Mouse (Mus musculus): ENCODE results near the gene Zfp488.

Gene Zfp488

DNA sequence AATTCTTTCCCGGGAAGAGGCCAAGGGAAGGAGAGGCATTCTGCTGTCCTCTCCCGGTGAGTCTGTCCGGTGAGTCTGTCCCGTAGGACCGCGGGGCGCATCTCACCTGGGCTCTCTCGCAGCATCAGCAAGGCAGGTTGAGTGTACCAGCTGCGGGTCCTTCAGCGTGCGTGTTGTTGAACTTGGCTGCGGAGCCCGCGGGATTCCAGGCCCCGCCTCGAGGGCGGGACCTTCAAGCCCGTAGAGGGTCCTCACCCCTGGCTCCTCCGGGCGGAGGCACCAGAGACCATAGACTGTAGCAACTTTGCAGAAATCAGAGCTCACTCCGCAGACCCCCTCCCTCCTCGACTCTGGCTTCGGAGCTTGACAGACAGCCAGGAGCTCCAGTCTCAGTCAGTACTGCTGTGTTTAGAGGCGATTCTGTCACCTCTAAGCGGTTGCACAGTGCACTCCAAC is at the start of gene Zfp488:
Gene Zfp488, minus strand, starts transcription at position 161 of the 456 bp plus-strand sequence.
- no peak for DNase-seq

DNA sequence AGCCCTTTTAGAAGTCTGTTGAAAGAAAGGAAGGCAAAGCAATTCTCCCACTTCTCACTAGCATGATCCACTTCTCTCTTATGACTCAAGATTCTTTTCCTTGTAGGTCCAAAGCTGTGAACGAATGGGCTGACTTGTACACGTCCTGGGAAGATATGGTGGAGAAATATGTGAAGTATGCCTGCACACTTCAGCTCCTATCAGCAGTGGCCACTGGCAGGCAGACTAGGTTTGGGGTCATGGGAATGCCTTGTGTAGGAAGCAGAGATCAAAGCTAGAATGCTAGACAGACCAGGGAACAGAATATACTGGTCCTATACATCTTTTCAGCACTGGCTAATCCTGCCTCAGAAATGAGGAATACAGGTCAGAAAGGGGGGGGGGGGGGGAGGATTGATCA is 48.1 kb upstream of the Zfp488 start:
- no peak for DNase-seq

DNA sequence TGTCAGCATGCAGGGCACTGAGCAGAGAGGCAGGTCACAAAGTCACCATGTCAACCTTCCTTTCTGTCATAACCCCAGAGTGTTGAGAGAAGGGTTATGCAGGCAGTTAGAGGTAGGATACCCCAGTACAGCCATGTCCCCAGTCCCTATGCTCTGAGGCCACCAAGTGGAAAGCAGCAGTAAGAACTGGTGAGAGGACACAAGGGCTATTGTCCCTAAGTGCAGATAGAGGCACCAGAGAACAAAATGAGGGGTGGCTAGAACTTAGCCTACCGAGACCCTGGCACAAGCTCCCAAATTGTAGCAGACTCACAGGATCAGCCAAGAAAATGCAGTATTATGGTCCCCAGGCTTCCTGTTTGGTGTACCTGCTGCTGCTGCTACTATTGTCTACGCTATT is 38.4 kb upstream of the Zfp488 start:
- no peak for DNase-seq

DNA sequence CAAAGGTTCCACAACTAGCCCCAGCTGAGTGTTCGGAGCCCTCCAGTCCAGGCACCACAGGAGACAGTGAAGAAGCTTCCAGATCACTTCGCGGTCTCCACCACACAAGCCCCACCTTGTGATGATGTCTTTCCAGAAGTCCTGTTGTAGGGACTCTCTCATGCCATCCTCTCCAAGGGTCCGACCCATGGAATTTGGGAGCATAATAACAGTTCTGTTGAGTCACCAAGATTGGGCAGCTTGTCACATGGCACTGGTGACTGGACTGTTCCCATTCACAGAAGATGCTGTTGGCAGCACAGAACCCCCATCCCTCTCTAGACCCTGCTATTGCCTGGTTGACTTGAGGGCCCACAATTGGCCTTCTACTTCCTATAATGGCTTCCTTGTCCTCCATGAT is 37.8 kb upstream of the Zfp488 start, which contains the start of gene Gm5460:
Gene Gm5460, plus strand, starts transcription at position 378 of the 400 bp plus-strand sequence.
- no peak for DNase-seq

DNA sequence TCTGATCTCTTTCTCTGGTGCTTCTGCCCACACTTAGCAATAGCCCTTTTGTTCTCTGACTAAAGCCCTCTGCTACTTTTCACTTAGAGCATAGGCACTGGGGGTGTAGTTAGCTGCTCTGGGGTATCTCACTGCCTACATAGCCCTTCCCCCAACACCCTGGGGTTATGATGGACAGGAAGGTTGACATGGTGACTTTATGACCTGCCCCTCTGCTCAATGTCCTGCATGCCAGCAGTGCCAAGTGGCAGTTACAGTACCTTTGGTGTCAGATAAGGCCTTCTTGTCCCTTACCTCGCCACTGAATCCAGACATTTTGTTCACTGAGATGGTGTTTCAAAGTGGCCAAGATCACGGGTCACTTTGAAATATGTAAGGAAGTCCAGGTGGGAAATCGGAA is 36.5 kb upstream of the Zfp488 start, which contains the start of gene Gm30083:
Gene Gm30083, minus strand, starts transcription at position 120 of the 400 bp plus-strand sequence.
- DNase-seq, result no peak

DNA sequence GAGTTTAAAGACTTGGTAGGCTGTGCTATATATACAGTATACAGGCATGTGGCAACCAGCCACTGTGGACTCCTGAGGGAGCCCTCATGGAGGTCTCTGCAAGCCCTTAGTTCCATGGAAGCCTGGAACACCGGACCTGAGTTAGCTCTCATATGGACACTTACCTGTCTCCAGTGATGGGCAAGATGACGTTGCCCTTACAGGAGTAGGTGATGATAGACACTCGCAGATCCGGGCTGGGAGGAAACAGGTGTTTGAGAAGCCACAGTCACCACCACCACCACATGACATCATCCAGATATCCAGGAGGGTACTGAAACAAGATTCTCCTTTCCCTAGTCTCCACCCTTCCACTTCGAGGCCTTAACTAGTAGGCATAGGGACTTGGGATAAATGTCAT is 23.8 kb upstream of the Zfp488 start:
- DNase-seq, result no peak

DNA sequence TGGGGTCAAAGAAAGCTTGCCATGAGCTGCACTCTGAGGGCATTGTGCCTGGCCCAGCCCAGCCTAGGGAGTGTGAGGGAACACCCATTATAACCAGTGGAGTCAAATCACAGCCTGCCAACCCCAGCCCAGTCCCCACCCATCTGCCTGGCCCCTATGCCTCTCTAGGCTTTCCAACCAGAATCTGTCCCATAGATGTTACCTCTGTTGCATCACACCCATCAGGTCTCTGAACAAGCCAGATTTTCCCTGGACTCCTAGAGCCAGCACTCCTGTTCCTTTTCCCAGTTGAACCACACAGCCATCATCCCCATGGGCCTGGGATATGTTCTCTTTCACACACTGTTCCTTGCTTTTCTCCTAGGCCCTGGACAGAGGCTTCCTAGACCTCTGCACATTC is 22.9 kb upstream of the Zfp488 start:
- DNase-seq, result no peak

DNA sequence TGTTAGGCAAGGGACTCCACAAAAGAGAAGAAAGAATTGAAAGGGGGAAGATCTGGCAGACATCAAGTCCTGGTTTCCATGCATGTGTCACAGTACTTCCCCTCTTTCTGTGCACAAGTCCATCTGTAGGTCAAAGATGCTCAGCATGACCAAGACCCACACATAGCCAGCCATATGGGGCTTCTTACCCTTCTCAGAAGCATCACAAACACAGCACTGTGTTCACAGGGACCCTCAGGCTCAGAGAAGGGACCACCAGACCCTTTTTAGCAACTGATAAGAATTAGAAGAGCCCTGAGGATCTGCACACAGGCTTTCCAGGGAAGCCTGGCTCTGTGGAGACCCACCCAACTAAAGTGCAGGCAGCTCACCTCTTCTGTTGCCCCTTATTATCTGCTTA is 21.5 kb upstream of the Zfp488 start:
- no peak for DNase-seq

DNA sequence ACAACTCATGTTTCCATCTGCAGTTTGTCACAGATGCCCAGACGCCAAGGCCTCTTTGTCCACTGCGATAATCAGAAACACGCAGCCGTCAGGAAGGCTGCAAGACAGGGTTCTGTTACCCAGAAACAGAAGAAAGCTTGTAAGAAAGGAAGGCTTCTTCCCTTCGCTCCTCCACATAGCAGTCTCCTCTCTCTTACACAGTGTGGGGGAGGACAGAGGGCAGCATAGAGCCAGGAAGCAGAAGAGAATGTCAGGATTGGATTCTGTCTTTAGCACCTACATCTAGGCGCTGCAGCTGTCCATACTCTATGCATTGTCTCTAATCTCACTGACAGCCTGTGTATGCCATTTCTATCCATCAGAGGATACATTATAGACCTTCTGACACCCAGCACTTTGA is 18.9 kb upstream of the Zfp488 start:
- no peak for DNase-seq

DNA sequence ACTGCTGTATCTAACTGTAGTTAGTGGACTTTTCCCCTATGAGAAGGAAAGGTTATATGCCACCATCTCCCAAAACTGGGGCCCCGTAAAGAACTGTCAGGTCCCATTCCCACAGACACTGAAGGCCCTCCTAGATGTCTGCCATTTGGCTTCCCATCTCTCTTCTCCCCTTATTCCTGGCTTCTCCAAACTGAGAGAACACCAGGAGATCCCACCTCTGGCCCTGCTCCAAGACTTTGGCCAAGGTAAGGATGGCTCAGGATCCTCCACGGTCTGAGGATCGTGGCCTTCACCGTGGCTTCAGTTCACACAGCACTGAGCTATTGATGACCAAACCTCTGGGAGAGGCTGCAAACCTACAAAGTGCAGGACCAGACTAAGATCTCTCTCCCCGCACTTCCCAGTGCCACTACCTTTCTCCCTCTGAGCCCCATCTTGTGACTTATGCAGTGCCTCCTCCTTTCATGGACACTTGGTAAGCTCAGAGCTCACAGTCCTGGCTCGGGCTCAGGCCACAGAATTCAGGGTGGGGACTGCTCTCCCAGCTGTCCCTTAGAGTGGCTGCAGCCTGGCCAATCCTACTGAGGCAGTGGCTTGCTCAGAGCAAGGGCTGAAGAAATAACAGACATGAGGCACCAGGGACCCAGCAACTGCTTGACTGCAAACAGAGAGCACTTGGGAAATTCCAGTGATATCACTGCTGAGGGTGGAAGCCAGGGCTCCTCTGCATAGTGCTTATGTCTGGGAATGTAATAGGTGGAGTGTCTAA is 15.1 kb upstream of the Zfp488 start:
- no peak for DNase-seq

DNA sequence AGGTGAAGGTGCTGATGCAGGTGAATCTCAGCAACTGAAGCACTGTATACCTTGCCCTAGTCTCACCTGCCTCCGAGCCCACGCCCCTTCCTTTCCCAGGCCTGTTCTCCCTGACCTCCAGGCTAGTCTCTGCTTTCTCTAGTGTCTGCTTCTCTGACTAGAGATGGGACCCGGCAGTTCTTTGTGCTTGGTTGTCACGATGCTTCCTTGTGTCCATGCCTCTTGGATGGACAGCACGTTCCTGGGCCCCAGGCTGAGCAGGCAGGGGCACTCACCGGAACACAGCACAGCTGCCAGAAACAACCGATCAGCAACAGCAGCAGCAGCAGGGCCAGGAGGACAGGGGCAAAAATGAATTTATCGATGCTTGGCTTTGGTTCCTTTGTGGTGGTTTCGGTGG is 14.5 kb upstream of the Zfp488 start:
- no peak for DNase-seq

DNA sequence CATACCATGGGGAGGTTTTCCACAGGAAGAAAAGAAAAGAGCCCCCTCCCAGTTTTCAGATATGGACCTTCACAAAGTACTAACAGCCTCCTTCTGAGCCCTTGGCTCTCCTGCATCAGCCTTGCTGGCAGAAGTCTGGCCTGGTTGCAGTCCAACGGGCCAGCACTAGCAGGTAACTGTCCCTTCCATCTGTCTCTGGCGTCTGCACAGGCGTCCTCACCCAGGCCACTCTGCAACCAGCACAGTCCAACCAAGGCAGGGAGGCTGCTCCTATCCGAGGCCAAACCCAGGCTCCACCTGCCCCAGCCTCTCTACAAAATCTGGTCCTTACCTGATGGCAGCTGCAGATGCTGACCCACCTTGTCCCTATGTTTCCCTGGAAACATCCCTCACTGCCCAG is 13.4 kb upstream of the Zfp488 start:
- no peak for DNase-seq

DNA sequence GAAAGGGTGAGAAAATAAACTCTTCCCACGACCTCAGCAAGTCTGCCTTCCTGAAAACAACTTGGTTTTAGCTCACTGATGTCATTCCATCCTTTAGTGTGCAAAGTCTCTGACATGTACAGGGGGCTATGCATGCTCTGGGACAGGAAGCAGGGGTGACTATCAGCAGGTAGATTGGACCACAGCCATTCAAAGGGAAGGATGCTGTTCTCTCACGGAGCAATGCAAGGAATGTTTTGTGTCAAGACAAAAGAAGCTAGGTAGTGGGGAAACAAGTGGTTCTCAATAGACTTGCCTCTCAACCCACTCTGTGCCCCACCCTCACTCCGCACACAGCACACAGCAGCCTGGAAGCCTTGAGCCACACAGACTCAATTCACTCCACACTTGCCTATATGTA is 10.6 kb upstream of the Zfp488 start:
- no peak for DNase-seq

DNA sequence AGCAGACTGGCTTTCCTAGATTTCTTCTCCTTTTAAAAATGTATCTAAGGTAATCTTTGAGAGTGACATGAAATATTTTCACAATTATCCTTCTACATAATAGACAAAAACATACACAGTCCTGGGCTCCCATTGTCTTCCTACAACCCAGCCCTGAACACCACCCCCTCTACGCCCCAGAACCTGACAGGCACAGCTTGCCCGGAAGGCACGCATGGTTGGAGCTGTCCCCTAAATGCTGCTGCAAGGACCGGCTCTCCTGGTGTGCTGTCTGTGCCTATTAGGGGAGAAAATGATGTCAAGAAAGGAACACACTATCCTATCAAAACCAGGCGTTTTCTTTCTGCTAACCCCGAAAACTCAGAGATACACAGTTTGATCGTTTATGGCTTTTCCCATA is 816 bp downstream of the Zfp488 start:
- DNase-seq, result no peak

DNA sequence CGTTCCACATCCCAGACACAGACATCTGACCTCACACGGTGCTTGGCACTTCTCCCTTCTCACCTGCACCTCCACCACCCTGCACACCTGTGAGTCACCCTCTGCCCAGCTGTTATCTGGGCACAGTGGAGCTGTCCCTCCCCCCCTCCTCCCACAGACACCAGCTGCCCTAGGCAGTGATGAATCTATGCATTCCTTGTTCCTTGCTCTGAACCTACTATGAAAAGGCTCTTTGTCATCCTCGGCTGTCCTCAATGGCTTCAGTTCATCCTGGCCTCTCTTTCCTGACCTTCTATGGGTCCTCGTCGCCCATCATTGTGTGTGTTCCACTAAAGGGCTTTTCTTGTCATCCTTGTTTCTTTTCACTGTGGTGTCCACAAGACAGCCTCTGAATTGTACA is 3.8 kb downstream of the Zfp488 start:
- DNase-seq, result no peak

DNA sequence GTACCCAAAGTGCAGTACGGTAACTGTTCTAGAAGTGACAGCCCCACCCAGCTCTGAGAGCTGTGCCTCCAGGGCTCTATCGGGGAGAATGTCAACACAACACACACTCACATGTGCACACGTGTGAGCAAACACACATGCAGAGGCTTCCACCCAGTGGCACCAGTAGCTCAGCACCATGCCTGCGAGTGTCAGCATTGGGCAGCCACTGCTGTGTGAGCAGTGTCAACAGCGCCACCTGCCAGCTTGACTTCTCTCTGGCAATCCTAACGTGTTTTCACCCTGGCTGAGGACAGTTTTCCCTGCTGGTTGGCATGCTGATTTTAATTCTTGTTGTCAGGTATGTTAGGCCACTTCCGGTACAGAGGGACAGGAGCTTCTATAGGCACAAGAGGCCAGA is 5.9 kb downstream of the Zfp488 start:
- DNase-seq, result no peak

DNA sequence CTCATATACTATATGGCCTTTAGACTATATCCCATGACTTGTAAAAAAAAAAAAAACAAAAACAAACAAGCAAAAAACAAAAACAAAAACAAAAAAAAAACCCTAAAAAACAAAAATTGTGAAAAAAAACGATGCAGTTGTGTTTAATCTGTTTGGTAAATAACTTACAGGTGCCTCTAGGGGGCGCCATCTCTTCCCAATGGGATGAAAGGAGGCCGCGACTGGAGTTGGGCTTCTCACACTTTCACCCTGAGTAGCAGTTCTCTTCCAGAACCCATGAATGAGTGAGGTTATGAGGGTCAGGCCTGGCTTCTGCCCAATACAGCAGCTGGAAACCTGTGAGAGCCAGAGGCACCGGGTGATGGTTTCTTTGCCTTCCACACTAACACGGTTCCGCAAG is 12.9 kb downstream of the Zfp488 start:
- DNase-seq, result no peak

DNA sequence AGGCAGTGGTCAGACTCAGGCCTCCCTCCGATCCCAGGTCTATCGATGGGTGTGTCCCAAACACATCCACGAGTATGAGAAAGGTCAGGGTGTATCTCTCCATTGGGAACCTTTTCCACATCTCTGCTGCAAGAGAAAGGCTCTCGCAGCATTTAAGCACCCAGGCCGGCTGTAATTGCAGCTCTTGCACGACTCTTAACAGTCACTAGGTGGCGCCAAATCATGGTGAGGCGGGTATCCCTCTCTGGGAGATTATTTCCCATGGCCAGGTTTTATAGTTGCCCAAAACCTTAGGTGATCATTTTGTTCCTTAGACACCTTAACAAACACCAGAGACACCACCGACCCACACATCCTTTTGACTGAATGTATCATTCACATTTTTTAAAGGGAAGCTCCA is 19.2 kb downstream of the Zfp488 start:
- peak; percentile 52 for DNase-seq

DNA sequence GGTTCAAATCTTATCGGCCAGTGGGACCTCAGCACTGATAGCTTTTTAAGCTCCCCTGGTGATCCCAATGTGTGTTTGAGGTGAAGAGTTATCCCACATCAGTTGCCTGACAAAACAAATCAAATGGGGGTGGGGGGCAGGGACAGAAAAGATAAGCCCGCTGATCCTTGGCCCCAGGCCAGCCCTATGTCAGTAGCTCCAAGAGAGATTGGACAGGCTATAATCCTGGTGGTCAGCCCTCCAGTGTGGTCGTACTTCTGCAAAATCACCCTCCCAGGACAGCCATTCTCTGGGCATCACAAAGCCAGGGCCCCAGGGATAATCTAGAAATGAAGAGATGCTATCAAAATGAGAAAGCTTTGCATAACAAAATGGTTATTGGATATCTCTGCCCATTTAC is 19.7 kb downstream of the Zfp488 start:
- DNase-seq, result no peak

DNA sequence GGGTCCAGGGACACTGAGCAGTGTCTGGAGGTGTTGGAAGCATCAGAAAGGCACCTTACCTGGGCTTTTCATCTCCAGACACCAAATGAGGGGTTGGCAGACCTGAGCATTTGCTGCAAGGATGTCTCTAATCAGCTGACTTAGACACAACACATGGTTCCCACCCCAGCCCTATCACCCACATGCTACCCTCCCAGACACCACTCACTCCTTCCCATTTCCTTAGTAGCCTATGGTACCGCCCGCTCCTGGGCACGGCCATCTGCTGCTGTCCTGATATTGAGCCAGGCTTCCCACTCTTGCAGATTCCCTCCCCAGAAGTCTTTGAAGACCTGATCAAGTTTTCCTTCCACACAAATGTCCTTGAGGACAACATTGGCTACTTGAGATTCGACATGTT is 20.4 kb downstream of the Zfp488 start:
- no peak for DNase-seq

DNA sequence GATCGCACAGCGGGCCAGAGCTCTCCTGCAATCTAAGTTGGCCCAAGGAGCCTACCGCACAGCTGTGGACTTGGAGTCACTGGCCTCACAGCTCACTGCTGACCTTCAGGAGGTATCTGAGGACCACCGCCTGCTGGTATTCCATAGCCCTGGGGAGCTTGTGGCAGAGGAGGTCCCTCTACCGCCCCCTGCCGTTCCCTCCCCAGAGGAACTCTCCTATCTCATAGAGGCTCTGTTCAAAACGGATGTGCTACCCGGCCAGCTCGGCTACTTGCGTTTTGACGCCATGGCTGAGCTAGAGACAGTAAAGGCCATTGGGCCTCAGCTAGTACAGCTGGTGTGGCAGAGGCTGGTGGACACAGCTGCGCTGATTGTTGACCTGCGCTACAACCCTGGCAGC is 22.5 kb downstream of the Zfp488 start:
- DNase-seq, result no peak

DNA sequence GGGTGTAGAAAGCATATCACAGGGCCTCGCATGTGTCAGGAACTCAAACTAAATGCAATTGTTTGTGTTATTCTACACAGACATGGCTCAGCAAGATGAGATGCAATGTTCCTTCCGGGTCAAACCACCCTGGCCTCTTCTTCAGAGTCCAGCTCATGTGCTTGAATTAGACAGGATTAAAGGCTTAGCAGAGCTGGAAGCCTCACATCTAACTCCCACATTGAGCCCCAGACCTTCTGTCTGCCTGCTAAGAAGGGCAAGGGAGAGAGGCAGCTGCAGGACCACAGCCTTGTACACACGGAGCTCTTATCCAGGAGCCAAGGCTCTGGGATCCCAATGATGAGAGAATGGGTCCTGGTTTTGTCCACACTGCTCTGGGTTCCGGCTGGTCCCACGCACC is 24.8 kb downstream of the Zfp488 start, which contains the start of gene Rbp3:
Gene Rbp3, plus strand, starts transcription at position 243 of the 400 bp plus-strand sequence.
- DNase-seq, result no peak

DNA sequence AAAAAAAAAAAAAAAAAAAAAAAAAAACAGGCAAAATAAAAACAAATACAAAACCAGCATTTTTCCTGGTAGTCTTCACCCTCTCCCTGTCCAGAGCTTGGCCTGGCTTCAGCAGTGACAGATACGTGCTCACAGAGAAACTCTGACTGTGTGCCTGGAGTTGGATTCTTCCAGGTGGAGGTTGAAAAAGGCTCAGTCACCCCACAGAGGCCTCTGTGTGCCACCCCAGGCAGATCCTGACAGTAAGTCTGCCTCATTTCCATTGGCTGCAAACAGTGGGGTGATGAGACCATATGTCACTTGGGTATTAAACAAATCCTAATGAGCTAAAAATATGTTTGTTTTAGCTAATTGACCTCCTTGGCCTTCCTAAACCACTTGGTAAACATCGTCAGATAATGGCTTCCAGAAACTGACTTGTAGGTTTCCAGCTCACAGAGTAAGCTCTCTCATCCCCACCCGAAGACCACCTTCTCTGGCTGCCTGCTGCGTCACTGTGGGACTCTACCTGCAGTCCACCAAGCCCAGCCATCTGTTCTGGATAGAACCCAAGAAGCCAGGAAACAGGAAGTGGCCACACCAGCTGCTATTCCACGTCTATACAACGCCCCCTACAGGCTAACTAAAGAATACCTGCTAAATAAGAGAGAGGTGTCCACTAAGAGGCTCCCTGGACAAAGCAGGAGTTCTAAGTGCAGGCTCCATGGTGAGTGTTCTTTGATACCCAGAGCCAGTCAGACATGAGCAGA is 26.2 kb downstream of the Zfp488 start:
- DNase-seq, result no peak

DNA sequence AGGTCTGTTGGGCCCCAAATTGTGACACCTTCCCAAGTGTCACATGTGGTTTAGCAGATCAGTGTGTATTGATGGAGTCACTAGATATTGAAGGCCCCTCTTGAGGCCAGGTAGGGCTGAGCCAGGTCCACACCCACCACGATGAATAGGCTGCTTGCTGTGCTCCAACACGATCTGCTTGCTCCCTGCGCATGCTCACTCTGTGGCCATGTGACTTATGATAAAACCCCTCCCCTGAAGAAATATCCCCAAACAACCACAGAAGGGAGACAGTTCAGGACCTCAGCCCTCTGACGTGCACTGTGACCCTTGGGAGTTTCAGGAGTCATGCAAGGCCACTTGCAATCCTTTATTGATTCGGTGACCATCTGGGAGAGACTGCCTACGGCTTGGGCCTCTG is 32.4 kb downstream of the Zfp488 start:
- DNase-seq, result no peak
